Mouse (Mus musculus): ENCODE measurements around the gene Ms4a4b. TPM values are rescaled to one million over a fixed set of nuclear protein-coding genes. Genes with fewer than 3 reads are reported as not detected.
"Not testable (repeated sequence)": the region's sequence is repeated elsewhere in the genome, so short reads cannot be mapped to it uniquely, and the experiment has no call there.

Ms4a4b gene
- 63.7 and 92.1 TPM in 2 replicates for polyA plus RNA-seq (2015; fragmentation: Nextera tagmentation; extraction: Ambion mirVana)

DNA sequence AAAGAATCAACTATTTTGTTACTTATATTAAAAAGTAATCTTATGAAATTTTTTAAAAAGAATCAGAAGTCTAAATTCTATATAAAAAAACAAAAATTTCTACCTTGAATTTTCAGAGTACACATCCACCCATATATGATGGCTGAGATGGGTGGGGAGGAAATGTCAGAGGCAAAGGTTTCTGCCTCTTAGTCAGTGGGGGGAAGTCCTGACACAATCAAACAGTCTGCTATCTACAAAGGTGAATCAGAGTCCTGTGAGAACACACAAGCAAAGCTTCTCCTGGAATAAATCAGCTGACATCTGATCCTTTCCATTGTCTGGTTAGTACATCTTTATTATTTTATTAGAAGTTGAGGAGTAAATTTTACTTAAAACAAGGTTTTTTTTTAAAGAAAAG, at the start of gene Ms4a4b:
Gene Ms4a4b (plus strand): TSS at position 216 of the 400 bp plus-strand sequence.
- DNase-seq (ENCODE audit: low spot score) = no peak

DNA sequence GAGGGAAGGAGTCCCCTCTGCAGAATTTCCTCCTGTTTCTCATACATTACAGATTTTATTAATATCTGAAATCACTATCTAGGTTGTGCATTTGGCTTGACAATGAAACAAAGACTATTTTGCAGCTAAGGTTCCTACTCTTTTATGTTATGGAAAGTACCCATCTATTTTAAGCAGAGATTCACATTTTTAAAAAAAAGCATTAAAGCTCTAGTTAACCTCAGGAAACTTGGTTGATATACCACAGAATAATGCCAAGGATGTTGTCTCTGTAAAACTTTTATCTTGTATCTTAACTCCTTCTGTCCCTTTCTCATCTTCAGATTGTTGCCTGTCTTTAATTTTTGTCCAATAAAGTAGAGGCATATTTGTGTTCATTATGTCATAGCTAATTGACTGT, 47.6 kb upstream of the Ms4a4b start:
- no peak for DNase-seq (ENCODE audit: low spot score)

DNA sequence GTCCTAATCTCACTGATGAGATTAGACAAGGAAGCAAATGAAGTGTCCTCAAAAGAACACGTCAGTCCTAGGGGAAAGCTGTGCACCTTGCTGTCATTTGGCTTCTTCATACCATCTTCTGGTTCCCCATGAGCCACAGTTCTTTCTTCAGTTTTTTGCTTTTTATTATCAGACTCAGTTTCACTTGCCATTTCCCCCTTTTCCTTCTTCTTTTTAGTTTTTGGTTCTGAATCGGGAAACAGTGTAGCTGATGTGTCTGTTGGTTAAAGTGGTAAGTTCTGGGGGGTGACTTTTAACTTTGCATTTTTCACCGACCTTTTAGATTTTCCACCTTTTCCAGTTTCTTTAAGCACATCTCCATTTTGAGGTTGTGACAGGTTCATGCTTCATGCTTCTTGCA, 38.8 kb upstream of the Ms4a4b start, which contains the start of gene Ms4a4c:
Gene Ms4a4c (plus strand): TSS at position 244 of the 400 bp plus-strand sequence.
- DNase-seq (ENCODE audit: low spot score) = no peak

DNA sequence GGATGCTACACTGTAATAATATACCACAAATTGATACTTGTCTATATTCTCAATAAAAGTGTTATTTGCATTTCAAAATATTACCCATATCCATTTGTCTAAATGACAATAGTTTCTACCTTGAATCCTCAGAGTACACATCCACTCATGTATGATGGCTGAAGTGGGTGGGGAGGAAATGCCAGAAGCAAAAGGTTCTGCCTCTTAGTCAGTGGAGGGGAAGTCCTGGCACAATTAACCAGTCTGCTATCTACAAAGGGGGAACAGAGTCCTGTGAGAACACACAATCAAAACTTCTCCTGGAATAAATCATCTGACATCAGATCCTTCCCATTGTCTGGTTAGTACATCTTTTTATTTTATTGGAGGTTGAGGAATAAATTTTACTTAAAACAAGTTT, 35.9 kb upstream of the Ms4a4b start:
- no peak for DNase-seq (ENCODE audit: low spot score)

DNA sequence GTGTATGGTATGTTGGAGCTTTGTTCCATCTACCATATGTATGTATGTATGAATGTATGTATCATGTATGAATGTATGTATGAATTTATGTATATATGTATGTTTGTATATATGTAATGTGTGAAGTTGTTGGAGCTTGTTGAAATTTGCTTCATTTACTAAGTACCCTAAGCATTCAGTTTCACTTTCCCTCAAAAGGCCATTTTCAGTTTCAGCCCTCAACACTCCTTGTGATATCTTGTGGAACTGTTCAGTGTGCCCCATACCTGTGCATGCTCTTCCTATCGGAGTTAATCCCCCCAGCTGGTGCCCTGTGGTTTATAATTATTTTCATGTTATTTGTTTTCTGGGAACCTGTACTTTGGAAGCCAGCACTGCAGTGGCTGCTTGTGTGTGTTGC, 34.8 kb upstream of the Ms4a4b start:
- DNase-seq (ENCODE audit: low spot score) = no peak

DNA sequence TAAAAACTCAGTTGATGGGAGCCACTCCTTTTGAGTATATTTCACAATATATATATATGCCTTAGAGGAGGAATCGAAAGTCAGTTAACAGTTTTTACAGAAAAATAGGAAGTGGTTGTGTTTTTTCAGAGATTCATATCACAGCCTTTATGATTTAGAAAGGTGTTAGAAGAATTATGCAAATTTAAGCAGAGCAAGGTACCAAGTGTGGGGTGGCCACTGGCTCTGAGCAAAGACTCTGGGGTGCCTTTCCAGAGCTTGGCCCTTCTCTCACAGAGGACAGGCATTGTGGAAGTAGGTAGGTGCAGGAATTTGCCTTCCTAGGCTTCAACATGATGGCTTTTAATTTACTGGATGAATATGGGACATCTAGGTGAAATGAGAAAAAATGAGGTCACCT, 31.7 kb upstream of the Ms4a4b start:
- no peak for DNase-seq (ENCODE audit: low spot score)

DNA sequence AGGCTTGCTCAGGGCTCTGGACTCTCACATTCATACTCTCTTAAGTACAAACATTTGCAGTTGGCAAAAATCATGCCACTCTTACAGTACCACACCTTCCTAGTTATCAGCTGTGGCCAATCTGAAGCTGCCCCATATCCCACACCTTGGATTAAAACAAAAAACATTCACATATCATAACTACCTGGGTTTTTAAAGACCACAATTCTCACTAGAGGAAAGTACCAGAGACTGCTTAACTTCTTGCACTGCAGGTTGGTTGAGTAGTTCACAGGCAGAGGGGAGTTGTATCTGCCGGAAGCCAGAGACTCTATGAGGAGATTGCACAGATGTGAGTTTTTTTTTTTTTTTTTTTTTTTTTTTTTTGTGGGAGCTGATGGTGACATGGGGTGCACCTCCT, 29.3 kb upstream of the Ms4a4b start:
- DNase-seq (ENCODE audit: low spot score) = peak; percentile 42

DNA sequence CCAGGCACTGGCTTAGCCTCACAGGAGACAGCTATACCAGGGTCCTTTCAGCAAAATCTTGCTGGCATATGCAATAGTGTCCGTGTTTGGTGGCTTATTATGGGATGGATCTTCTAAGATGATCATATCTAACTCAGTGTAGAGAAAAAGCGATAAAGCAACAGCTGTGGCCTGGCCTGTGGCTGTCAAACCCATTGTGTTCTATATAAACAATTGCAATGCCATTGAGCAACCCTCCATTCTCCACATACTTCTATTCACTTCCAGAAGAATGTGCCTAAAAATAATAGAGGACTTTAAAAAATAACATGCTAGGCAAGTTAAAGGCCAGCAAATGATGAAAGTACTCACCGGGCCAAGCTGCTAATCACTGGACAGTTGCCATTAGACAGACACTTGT, 27.8 kb upstream of the Ms4a4b start:
- no peak for DNase-seq (ENCODE audit: low spot score)

DNA sequence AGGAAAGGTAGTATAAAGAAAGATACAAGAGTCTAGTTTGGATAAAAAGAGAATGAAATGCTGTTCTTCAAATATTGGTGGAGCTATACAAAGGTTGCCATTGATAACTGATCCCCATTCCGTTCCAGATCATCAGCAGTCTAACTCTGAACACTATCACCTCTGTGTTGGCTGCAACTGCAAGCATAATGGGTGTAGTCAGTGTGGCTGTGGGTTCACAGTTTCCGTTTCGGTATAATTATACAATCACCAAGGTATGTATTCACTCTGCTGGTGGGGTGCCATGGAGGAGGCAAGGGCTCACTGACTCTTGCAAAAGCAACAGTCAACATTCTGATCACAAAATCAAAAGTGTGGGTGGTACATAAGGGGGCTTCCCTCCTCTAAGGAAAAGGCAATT, 24.5 kb upstream of the Ms4a4b start:
- not testable (repeated sequence) for DNase-seq (ENCODE audit: low spot score)

DNA sequence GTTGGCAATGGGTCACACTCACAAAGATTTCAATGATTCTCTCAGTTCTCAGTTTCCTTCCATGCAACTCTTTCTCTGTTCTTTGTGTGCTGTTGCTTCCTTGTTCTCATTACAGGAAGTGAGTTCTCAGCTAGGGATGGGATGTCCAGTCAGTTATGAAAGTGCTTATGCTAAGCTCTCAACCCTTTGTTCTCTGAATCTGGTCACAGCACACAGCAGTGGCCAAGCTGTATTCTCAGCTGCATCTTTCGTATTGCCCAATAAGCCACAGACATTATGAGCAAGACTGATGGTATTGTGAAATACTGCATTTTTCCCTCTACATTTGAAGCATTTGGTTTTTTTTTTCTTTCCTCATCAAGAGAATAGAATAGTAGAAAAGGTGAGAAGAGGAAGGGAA, 12.1 kb upstream of the Ms4a4b start:
- DNase-seq (ENCODE audit: low spot score) = not testable (repeated sequence)

DNA sequence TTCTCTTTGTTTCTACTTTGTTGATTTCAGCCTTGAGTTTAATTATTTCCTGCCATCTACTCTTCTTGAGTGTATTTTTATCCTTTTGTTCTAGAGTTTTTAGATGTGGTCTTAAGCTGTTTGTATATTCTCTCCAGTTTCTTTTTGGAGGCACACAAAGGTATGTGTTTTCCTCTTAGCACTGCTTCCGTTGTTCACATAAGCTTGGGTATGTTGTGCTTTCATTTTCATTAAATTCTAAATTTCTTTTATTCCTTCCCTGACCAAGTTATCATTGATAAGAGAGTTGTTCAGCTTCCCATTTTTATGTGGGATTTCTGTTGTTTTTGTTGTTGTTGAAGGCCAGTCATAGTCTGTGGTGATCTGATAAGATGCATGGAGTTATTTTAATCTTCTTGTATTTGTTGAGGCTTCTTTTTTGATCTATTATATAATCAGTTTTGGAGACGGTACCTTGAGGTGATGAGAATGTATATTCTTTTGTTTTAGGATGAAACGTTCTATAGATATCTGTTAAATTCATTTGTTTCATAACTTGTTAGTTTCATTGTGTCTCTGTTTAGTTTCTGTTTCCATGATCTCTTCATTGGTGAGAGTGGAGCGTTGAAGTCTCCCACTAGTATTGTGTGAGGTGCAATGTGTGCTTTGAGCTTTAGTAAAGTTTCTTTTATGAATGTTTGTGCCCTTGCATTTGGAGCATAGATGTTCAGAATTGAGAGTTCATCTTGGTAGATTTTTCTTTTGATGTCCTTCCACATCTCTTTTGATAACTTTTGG, 8.1 kb upstream of the Ms4a4b start:
- peak; percentile 43 for DNase-seq (ENCODE audit: low spot score)

DNA sequence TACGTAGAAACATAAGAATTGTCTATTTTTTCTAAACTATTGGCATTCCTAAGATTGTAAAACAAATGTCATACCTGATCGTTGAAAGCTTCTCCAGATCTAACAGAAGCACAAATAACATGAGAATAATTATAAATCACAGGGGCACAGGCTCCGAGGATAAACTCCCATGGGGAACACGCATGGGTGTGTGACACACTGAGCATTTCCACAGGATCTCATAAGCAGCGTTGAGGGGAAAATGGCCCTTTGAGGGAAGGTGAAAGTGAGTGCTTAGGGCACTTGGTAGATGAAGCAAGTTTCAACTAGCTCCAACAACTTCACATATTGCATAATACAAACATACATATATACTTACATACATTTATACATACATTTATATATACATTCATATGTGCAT, 611 bp downstream of the Ms4a4b start:
- DNase-seq (ENCODE audit: low spot score) = no peak

DNA sequence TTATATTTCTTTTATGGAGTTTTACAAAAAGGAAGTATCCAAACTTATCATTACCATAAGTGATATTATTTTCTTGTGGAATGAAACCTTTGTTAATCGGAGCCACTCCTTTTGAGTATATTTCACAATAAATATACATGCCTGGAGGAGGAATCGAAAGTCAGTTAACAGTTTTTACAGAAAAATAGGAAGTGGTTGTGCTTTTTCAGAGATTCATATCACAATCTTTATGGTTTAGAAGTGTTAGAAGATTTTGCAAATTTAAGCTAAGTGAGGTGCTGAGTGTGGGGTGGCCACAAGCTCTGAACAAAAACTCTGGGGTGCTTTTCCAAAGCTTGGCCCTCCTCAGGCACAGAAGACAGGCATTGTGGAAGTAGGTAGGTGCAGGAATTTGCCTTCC, 3.9 kb downstream of the Ms4a4b start:
- peak; percentile 12 for DNase-seq (ENCODE audit: low spot score)

DNA sequence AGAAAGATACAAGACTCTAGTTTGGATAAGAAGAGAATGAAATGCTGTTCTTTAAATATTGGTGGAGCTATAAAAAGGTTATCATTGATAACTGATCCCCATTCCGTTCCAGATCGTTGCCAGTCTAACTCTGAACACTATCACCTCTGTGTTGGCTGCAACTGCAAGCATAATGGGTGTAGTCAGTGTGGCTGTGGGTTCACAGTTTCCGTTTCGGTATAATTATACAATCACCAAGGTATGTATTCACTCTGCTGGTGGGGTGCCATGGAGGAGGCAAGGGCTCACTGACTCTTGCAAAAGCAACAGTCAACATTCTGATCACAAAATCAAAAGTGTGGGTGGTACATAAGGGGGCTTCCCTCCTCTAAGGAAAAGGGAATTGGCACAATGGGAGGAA, 15.7 kb downstream of the Ms4a4b start:
- not testable (repeated sequence) for DNase-seq (ENCODE audit: low spot score)

DNA sequence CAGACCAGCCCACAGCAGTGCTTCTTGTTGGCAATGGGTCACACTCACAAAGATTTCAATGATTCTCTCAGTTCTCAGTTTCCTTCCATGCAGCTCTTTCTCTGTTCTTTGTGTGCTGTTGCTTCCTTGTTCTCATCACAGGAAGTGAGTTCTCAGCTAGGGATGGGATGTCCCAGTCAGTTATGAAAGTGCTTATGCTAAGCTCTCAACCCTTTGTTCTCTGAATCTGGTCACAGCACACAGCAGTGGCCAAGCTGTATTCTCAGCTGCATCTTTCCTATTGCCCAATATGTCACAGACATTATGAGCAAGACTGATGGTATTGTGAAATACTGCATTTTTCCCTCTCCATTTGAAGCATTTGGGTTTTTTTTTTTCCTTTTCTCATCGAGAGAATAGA, 21.4 kb downstream of the Ms4a4b start:
- not testable (repeated sequence) for DNase-seq (ENCODE audit: low spot score)

DNA sequence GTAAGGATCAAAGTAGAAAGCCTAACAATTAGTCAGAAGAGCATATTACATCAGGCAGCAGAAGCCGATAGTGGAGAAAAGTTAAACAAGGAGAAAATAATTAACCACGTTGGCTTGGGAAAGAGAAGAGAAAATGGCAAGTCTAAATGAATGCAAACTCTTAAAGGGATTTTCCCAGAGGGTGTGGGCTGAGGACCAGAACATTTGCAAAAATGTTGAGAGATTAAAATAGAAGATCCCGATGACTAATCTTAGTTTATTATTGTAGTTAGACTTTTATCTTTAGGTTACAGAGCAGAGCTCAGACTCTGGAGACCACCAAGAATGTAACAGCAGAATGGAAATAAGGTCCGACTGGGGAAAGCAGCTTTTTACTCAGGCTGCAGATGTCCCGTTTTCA, 23.1 kb downstream of the Ms4a4b start:
- no peak for DNase-seq (ENCODE audit: low spot score)

DNA sequence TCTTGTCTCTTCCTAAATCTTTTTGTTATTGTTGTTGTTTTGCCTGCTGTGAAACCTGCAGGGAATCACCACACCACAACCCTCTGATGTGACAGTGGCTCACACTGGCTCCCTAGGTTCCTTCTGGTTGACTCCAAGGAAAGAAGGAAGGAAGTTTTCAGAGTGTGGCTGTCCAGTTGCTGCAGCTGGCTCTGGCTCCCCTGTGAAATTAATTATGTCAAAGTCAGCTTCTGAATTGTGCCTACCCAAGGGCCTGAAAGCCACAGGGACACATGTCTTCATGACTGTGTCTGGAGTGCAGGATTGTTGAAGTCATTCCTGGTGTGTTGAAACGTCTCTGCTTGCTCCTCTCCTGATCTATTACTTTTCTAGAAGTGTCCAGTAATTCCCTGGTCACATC, 25.0 kb downstream of the Ms4a4b start:
- DNase-seq (ENCODE audit: low spot score) = not testable (repeated sequence)

DNA sequence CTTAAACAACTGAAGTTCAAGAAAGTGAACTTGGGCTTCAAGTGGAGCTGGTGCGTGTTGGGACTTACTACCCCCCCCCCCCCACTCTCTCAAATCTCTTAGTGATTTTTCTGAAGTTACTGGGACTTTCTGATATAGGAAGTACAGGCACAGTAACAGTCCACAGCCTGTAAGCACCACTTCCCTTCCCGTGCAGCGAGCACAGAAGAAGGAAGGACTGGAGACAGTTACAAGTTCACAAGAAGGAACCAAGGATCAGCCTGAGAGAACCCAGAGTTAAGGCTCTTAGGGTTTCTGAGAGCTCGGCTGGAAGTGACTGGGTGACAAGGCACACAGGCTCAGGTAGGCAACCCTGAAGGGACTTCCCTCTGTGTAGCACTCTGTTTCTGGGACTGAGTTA, 25.9 kb downstream of the Ms4a4b start, which contains the start of gene Ms4a6c:
Gene Ms4a6c (plus strand): TSS at position 152 of the 400 bp plus-strand sequence.
- not testable (repeated sequence) for DNase-seq (ENCODE audit: low spot score)

DNA sequence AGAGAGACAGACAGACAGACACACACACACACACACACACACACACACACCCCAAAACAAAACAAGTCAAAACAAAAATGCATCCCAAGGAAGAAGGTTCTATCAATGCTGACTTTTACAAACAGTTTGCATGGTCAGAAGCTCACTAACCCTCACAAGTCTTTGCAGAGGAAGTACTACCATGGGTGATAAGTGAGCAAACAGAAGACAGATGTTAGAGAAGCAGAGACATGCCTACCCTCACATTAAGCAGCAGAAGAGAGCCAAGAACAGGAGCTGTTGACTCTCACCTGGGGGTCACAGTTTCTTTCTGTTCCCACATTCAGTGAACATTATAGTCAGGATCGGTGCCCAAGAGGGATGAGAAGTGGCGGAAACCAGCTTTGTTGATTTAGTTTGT, 36.4 kb downstream of the Ms4a4b start:
- no peak for DNase-seq (ENCODE audit: low spot score)

DNA sequence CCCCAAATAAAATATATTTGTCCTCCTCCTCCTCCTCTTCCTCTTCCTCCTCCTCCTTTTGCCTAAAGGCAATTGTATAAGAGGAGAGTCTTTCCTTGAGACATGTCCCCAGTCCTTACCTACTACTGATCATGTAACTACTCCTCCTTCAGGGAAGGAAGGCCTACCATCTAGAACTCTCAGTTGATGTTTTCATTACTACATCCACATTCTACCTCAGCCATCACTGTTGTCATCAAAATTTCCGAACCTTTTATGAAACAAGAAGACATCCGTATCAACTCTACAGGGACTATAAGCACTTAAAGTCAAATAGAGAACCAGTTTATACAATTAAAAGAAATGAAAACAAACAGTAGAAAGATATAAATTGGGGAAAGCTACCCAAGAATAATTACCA, 39.3 kb downstream of the Ms4a4b start:
- no peak for DNase-seq (ENCODE audit: low spot score)

DNA sequence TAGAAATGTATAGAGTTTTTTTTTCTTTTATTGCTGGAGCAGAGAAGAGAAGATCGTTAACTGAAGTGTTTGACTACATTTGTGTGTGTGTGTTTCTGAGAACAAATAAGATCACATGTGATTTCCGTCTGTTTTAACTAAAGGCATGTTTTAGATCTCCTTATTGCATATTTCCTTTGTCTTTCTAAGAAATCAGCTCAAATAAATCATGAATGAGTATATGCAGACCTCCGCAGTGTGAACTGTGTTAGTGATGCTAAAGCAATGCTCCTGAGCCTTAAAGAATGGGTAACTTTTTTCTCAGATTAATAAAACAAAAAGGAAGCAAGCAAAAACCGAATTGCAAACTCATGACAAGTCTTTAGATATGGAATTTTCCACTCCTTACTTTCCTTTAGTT, 40.6 kb downstream of the Ms4a4b start:
- DNase-seq (ENCODE audit: low spot score) = no peak

DNA sequence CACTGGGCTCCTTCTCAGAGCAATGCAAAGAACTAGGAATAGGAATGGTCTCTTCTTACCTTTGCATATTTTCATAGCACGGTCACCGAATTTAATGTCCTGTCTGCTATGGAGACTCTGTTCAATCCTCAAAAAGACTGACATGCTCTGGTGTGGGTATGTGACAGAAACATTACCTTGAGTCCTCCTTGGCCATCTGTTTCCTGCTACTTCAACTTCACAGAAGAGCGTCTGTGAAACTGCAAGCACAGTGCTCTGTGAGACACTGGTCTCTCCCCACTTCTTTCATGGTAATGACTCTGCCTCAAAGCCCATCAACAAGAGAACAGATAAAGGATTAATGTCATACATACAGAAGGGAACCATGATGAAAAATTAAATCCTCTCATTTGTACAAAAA, 41.0 kb downstream of the Ms4a4b start:
- DNase-seq (ENCODE audit: low spot score) = peak; percentile 50

DNA sequence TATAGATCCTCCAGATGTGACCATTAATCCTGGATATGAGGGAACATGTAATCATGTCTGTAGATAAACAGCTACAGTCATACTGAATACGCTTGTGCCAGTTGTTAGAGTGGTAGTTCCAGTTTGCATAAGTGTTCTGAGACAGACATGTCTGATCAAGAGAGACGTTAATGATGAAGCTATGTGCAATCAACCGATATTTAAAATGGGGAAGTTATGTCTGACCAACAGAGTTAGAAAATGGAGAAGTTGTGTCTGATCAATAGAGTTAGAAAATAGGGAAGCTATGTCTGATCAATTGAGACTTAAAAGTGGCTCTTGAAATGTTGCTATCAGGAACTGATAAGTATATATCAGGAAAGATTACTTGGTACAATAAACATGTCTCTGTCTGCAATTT, 41.9 kb downstream of the Ms4a4b start:
- DNase-seq (ENCODE audit: low spot score) = no peak

All from thymus, postnatal 0 days (tissue).